Mouse (Mus musculus): ENCODE measurements around the gene Npc2.

DNA sequence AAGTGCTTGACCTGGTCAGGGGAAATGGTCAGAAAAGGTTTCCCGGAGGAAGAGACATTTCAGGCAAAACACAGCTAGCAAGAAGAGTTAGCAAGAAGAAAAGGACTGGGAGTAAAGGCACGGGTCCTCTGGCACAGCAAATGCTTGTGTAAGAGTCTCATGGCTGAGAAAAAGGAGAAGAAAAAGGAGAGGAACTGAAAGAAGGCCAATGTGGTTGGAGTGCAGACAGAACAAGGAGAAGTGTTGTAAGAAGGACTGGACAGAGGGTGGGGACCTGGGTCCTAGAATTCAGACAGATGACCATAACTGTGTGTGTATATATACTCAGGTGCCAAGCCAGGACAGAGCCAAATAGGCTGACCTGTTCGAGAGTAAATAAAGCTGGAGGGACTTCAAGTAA, 24.8 kb downstream of the Npc2 start:
- TF ChIP-seq POLR2A (IDR thresholded peaks at IDR 0.05; ENCODE audit: borderline replicate concordance, insufficient read depth, low read length) (no peak), CTCF (IDR thresholded peaks at IDR 0.05; ENCODE audit: borderline replicate concordance, insufficient read depth, low read depth, low read length) (no peak)
